Mouse (Mus musculus): ENCODE results near the gene Ncf2. TPM values are rescaled to one million over a fixed set of nuclear protein-coding genes. Genes with fewer than 3 reads are reported as not detected.
"Not testable (repeated sequence)": the region's sequence is repeated elsewhere in the genome, so short reads cannot be mapped to it uniquely, and the experiment has no call there.

Gene Ncf2
- polyA plus RNA-seq (2015; fragmentation: Nextera tagmentation; extraction: Ambion mirVana): 7.0 and 10.8 TPM in 2 replicates

GRCm38 (mm10) chr1:152799897-152800296 is at the start of gene Ncf2:
TSS of gene Ncf2 (plus strand) at chr1:152800194.
- peak within 1 kb of the TSS; percentile 30; the same call in 1 of the 2 replicates for H3K27ac ChIP-seq (ENCODE audit: low read length)
- no peaks in the 10 kb centered on the region for H3K27me3 ChIP-seq (ENCODE audit: control insufficient read depth, insufficient read depth, low read length)
- H3K4me2 ChIP-seq (ENCODE audit: low read depth, low read length): no peak within 1 kb of the TSS
- no peaks in the 10 kb centered on the region for H3K9me3 ChIP-seq (replicated peaks; ENCODE audit: control insufficient read depth, low read length)
- H3K4me1 ChIP-seq (ENCODE audit: control insufficient read depth, insufficient read depth, low read length): no peaks in the 10 kb centered on the region; the same call in 1 of the 2 replicates
- H3K4me3 ChIP-seq (replicated peaks; ENCODE audit: low read length): no peak within 1 kb of the TSS
- WGBS: 16% methylated on average over 2 of the region's 2 CpGs
- H3K36me3 ChIP-seq (ENCODE audit: control insufficient read depth, insufficient read depth, low read length): no peaks in the 10 kb centered on the region
- ATAC-seq (ENCODE audit: insufficient read depth, low FRiP score): peak; percentile 89
- no peak within 1 kb of the TSS for H3K9ac ChIP-seq (ENCODE audit: low read length)

GRCm38 (mm10) chr1:152750312-152750965 is 49.6 kb upstream of the Ncf2 start, which contains the start of gene Apobec4:
TSS of gene Apobec4 (plus strand) at chr1:152750551.
- WGBS: 66% methylated on average over 13 of the region's 13 CpGs
- Histone ChIP-seq H3K4me2 (ENCODE audit: low read depth, low read length) (no peak within 1 kb of the TSS), H3K27ac (ENCODE audit: low read length) (no peak within 1 kb of the TSS), H3K36me3 (ENCODE audit: control insufficient read depth, insufficient read depth, low read length) (no peaks in the 10 kb centered on the region), H3K4me1 (ENCODE audit: control insufficient read depth, insufficient read depth, low read length) (no peaks in the 10 kb centered on the region), H3K9ac (ENCODE audit: low read length) (no peak within 1 kb of the TSS), H3K27me3 (ENCODE audit: control insufficient read depth, insufficient read depth, low read length) (no peaks in the 10 kb centered on the region), H3K9me3 (replicated peaks; ENCODE audit: control insufficient read depth, low read length) (no peaks in the 10 kb centered on the region), H3K4me3 (replicated peaks; ENCODE audit: low read length) (no peak within 1 kb of the TSS)
- ATAC-seq (ENCODE audit: insufficient read depth, low FRiP score): no peak

- Histone ChIP-seq H3K4me1 (ENCODE audit: control insufficient read depth, insufficient read depth, low read length) (no peaks in the 10 kb centered on the region), H3K9ac (ENCODE audit: low read length) (no peak overlapping the region), H3K27me3 (ENCODE audit: control insufficient read depth, insufficient read depth, low read length) (no peaks in the 10 kb centered on the region), H3K9me3 (replicated peaks; ENCODE audit: control insufficient read depth, low read length) (no peaks in the 10 kb centered on the region), H3K36me3 (ENCODE audit: control insufficient read depth, insufficient read depth, low read length) (no peaks in the 10 kb centered on the region), H3K4me2 (ENCODE audit: low read depth, low read length) (no peak overlapping the region), H3K27ac (ENCODE audit: low read length) (no peak overlapping the region), H3K4me3 (replicated peaks; ENCODE audit: low read length) (no peak overlapping the region)
- no peak for ATAC-seq (ENCODE audit: insufficient read depth, low FRiP score)
- WGBS: 77% methylated on average over 2 of the region's 2 CpGs
These were observed 38.2 kb upstream of the Ncf2 start for GRCm38 (mm10) chr1:152761791-152762190.

- Histone ChIP-seq H3K9me3 (replicated peaks; ENCODE audit: control insufficient read depth, low read length) (no peaks in the 10 kb centered on the region), H3K27me3 (ENCODE audit: control insufficient read depth, insufficient read depth, low read length) (no peaks in the 10 kb centered on the region), H3K9ac (ENCODE audit: low read length) (peak within 1 kb of the TSS; percentile 98), H3K27ac (ENCODE audit: low read length) (peak within 1 kb of the TSS; percentile 85), H3K36me3 (ENCODE audit: control insufficient read depth, insufficient read depth, low read length) (peaks cover 3% of the 10 kb centered on the region; the same call in 1 of the 2 replicates), H3K4me1 (ENCODE audit: control insufficient read depth, insufficient read depth, low read length) (0 out of 2 replicates have a peak, but pooled peaks cover 2% of the 10 kb centered on the region), H3K4me2 (ENCODE audit: low read depth, low read length) (peak within 1 kb of the TSS; percentile 98), H3K4me3 (replicated peaks; ENCODE audit: low read length) (peak within 1 kb of the TSS; percentile 97)
- ATAC-seq (ENCODE audit: insufficient read depth, low FRiP score): peak; percentile 98
- WGBS: under 1% methylated on average over 86 of the region's 86 CpGs
These were observed 33.8 kb upstream of the Ncf2 start, which contains the start of the genes Rgl1 and Arpc5 for GRCm38 (mm10) chr1:152766032-152766772. TSS of gene Rgl1 (minus strand) at chr1:152766351. TSS of gene Arpc5 (plus strand) at chr1:152766542.

GRCm38 (mm10) chr1:152766804-152767748 is 32.9 kb upstream of the Ncf2 start:
- Histone ChIP-seq H3K27me3 (ENCODE audit: control insufficient read depth, insufficient read depth, low read length) (no peaks in the 10 kb centered on the region), H3K4me1 (ENCODE audit: control insufficient read depth, insufficient read depth, low read length) (0 out of 2 replicates have a peak, but pooled peaks cover 2% of the 10 kb centered on the region), H3K9me3 (replicated peaks; ENCODE audit: control insufficient read depth, low read length) (no peaks in the 10 kb centered on the region), H3K9ac (ENCODE audit: low read length) (peak overlapping the region; percentile 98), H3K27ac (ENCODE audit: low read length) (peak overlapping the region; percentile 85), H3K4me2 (ENCODE audit: low read depth, low read length) (peak overlapping the region; percentile 61), H3K4me3 (replicated peaks; ENCODE audit: low read length) (peak overlapping the region; percentile 97), H3K36me3 (ENCODE audit: control insufficient read depth, insufficient read depth, low read length) (peaks cover 4% of the 10 kb centered on the region; the same call in 1 of the 2 replicates)
- under 1% methylated on average over 59 of the region's 60 CpGs for WGBS
- ATAC-seq (ENCODE audit: insufficient read depth, low FRiP score): peak; percentile 51

GRCm38 (mm10) chr1:152767749-152768488 is 32.1 kb upstream of the Ncf2 start:
- Histone ChIP-seq H3K9ac (ENCODE audit: low read length) (no peak overlapping the region), H3K4me1 (ENCODE audit: control insufficient read depth, insufficient read depth, low read length) (0 out of 2 replicates have a peak, but pooled peaks cover 2% of the 10 kb centered on the region), H3K36me3 (ENCODE audit: control insufficient read depth, insufficient read depth, low read length) (peaks cover 9% of the 10 kb centered on the region; the same call in 1 of the 2 replicates), H3K27me3 (ENCODE audit: control insufficient read depth, insufficient read depth, low read length) (no peaks in the 10 kb centered on the region), H3K4me2 (ENCODE audit: low read depth, low read length) (peak overlapping the region; percentile 61), H3K9me3 (replicated peaks; ENCODE audit: control insufficient read depth, low read length) (no peaks in the 10 kb centered on the region), H3K27ac (ENCODE audit: low read length) (no peak overlapping the region), H3K4me3 (replicated peaks; ENCODE audit: low read length) (peak overlapping the region; percentile 97)
- peak; percentile 38 for ATAC-seq (ENCODE audit: insufficient read depth, low FRiP score)
- 10% methylated on average over 5 of the region's 5 CpGs for WGBS

- 94% methylated on average over 9 of the region's 9 CpGs for WGBS
- peaks cover 19% of the 10 kb centered on the region; the same call in 1 of the 2 replicates for H3K36me3 ChIP-seq (ENCODE audit: control insufficient read depth, insufficient read depth, low read length)
These were observed 29.0 kb upstream of the Ncf2 start for GRCm38 (mm10) chr1:152771016-152771415.

GRCm38 (mm10) chr1:152774601-152775000 is 25.4 kb upstream of the Ncf2 start:
- not testable (repeated sequence) for H3K27me3 ChIP-seq (ENCODE audit: control insufficient read depth, insufficient read depth, low read length); H3K9me3 ChIP-seq (replicated peaks; ENCODE audit: control insufficient read depth, low read length); H3K4me2 ChIP-seq (ENCODE audit: low read depth, low read length); H3K4me1 ChIP-seq (ENCODE audit: control insufficient read depth, insufficient read depth, low read length); H3K4me3 ChIP-seq (replicated peaks; ENCODE audit: low read length); H3K27ac ChIP-seq (ENCODE audit: low read length); H3K9ac ChIP-seq (ENCODE audit: low read length); ATAC-seq (ENCODE audit: insufficient read depth, low FRiP score)
- peaks cover 23% of the 10 kb centered on the region for H3K36me3 ChIP-seq (ENCODE audit: control insufficient read depth, insufficient read depth, low read length)
- WGBS: 78% methylated on average over 3 of the region's 3 CpGs

More at GRCm38 (mm10) chr1:152771016-152771415, 29.0 kb upstream of the Ncf2 start:
- Histone ChIP-seq H3K9ac (ENCODE audit: low read length) (no peak overlapping the region), H3K27me3 (ENCODE audit: control insufficient read depth, insufficient read depth, low read length) (no peaks in the 10 kb centered on the region), H3K4me2 (ENCODE audit: low read depth, low read length) (no peak overlapping the region), H3K4me3 (replicated peaks; ENCODE audit: low read length) (no peak overlapping the region), H3K9me3 (replicated peaks; ENCODE audit: control insufficient read depth, low read length) (no peaks in the 10 kb centered on the region), H3K4me1 (ENCODE audit: control insufficient read depth, insufficient read depth, low read length) (0 out of 2 replicates have a peak, but pooled peaks cover 2% of the 10 kb centered on the region), H3K27ac (ENCODE audit: low read length) (no peak overlapping the region)
- ATAC-seq (ENCODE audit: insufficient read depth, low FRiP score): no peak
